Mouse (Mus musculus) cerebellum, adult 8-10 months (tissue): Measurements from ENCODE around the gene BC029722.

Experiments
- DNase-seq: peaks from one replicate; pipeline ENCODE4 v3.0.0; 2022

The BC029722 gene

DNA sequence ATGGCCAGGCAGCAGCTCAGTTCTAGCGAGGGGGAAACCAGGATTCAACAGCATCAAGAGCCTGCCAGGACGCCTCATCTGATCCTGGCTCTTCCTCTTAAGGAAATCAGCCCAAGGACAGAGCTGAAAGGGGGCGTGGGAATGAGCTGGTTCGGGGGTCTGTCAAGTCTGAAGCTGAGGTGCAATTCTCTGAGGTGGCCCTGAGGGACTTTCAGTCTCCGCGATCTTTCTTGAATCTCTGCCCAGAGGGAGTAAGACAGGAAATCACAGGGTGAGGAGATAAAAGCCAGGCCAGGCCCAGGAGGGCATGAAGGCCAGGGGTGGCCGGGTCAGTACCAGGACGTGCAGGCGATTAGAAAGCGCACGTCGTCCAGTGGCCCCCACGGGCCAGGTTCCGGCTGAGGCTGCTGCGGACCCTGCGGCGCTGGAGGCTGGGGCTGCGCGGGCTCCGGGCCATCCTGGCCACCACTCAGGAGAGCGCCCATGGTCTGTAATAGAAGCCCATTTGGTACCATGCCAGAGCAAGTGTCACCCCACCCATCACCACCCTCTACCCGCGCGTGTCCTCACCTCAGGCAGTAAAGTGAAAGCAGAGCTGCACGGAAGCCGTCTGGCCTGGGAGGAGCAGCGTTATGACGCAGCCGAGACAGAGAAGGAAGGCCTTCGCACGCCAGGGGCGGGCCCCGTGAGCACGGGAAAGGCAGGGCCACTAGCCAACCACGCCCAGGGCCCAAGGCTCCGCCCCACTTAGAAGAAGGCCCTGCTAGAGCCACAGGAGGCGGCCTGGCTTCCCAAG, 432 bp downstream of the BC029722 start:
- peak; percentile 93 for DNase-seq

DNA sequence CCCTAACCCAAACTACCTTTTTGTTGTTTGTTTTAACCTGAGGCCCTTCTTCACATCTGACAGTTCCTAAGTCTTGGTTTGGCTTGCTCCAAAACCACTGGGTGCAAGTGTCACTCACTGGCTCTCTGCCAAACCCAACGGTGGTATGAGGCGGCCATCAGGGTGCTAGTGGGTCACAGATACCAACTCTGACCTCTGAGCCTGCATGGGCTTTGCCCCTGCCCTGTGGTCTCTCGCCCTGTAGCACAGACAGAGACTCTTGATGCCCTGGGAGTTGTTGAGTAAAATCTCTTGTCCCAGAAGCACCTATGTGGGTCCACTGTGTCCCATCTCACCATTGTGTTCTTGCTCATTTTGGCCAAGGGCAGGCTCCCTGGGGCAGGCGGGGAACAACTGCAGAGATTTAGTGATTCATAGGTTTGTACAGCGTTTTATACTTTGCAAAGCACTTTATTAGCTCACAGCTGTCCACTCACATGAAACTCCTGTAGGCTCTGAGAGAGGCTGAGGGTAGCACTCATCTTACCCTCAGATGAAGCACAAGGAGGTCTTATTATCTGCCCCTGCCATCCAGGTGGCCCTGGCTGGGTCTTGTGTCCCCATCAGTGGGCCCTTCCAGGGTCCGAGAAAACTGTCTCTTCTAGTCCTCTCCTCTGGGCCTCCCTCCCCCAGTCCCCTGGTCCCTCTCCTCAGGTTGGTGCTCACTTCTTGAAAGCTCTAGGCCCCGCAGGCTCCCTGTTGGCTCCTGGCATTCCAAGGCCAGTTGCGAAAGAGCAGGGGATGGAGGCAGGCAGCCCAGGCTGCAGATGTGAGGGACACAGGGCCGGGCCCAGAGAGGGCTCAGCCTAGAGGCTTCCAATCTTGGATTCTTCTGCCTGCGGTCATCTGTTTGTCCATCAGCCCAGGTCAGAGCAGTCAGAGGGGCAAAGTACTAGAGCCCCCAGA, 1.7 kb downstream of the BC029722 start:
- peak; percentile 57 for DNase-seq

DNA sequence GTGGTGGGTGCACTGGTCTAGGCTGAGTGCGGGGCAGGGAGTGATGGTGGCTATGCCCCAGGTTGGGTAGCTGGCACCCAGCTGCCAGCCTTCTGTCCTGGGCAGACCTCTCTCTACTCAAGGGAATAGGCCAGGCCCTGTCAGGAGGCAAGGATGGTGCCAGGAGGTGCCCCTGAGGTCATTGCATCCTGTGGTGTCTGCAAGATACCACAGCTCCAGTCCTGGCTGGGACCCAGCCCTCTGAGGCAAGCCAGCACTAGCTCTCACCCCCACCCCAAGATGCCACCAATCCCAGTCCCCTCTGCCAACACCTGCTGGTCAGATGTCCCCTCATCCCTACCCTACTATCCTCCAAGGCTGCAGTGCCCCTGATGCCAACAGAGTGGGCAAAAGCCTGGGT, 3.0 kb downstream of the BC029722 start:
- DNase-seq = peak; percentile 65

DNA sequence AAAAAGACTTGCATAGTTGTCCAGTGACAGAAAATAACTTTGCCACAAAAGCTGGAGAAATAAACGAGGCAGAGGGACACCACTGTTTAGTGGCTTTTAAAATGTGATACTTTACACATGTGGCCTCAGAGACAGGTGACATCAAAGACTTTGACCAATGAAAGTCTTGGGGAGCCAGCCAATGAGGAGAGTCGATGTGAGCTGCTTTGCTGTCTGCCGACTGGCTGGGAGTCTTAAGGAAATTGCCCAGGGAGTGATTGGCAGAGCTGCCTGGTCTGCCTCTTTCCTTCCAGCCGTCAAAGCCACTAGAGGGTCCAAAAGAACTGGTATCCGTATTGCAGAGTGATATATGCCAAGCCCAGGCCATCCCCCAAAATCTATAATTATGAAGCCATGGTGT, 4.4 kb downstream of the BC029722 start:
- DNase-seq = peak; percentile 25

DNA sequence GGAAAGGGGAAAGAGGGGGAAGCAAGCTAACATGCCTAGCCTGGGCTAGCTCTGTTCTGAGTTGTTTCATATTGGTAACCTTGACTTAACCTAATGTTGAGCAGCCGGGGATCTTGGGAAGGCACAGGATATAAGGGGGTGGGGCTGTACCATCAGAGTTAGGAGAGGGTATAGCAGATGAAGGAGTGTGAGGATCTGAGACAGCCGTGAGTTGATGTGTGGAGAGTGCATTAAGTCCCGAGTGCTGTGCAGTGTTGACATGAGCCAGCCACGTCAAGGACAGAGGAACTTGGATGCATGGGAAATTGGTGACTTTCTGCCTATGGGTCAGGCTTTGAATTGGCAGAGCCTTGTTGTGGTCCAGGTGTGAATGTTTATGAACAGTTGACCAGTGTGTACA, 6.6 kb downstream of the BC029722 start:
- peak; percentile 36 for DNase-seq

DNA sequence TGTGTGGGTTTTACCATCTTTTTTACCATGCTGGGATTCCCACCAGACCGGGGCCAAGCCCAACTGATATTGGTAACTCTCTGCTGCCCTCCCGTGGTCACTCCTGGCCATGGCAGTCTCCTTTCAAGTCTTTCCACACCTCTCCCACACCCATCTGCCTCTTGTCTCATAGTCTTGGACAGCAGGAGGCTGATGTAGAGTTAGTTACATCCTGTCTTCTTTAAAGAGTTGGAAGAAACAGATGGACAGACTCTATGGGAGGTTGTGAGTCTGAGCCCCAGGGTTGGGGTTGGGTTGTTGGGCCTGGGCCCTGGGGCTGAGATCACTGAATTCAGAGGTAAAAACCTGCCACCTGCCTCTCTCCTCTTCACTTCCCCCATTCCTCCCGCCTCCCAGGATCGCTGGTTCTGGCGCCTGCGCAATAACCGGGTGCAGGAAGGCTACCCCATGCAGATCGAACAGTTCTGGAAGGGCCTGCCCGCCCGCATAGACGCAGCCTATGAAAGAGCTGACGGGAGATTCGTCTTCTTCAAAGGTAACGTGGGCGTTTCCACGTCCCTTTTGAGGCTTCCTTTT, 7.3 kb downstream of the BC029722 start:
- DNase-seq = peak; percentile 98

DNA sequence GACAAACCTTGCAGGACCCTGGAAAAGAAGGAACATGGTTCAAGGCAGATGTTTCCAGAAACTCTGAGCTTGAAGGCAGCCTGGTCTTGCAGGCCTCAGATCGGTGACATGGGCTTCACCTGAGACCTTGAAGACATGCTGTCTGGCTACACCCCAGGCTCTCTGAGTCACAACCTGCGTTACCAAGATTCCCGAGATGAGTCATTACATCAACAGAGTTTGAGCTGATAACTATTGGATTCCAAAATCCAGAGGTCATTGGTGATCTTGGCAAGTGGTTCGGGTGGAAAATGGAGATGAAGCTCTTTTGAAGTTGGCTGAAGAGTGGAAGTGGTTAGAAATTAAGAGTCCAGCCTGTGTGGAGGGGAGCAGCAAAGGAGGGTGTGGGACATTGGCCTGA, 9.6 kb downstream of the BC029722 start:
- DNase-seq = peak; percentile 31

DNA sequence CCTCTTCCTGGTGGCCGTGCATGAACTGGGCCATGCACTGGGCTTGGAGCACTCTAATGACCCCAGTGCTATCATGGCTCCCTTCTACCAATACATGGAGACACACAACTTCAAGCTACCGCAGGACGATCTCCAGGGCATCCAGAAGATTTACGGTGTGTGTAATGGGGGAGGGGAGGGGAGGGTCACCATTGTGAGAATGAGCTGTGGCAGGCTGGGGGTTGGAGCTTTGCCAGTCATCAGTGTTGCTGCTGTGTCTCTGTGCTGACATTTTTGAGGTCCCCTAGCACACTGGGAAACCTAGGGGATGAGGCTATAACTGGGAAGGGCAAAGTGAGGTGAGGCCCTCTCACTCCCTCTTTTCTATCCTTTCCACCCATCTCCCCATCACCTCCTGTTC, 11.8 kb downstream of the BC029722 start:
- no peak for DNase-seq

DNA sequence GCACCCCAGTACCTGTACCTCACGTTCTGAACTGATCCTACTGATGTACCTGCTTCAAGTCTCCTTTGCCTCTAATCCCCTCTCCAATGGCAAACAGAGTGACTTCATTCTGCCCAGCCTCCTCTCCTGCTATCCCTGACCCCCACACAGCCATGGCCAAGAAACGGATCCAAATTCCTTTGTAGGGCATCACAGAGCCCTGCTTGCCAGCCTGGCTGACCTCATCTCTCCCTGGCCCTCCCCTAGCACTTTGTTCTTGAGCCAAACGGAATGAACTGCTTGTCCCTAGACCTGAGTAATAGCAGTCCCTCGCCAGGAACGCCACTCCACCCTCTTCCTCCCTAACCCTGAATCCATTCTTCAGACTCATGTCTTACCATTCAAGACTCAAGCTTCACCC, 12.7 kb downstream of the BC029722 start:
- peak; percentile 88 for DNase-seq

DNA sequence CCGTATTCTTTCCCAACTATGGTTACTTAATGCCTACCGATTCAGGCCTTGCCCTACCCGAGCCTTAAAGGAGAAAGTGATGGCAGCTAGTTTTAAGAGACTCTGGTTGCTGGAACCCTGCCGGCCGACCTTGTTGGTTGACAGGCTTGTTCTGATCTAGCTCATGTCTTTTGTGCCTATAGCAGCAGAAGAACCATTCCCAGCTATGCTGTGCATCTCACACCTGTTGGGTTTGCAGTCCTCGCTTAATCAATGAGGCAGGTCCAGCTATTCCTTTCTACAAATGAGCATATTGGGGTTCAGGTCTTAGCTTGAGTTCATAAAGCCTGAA, 13.3 kb downstream of the BC029722 start:
- DNase-seq = peak; percentile 50

DNA sequence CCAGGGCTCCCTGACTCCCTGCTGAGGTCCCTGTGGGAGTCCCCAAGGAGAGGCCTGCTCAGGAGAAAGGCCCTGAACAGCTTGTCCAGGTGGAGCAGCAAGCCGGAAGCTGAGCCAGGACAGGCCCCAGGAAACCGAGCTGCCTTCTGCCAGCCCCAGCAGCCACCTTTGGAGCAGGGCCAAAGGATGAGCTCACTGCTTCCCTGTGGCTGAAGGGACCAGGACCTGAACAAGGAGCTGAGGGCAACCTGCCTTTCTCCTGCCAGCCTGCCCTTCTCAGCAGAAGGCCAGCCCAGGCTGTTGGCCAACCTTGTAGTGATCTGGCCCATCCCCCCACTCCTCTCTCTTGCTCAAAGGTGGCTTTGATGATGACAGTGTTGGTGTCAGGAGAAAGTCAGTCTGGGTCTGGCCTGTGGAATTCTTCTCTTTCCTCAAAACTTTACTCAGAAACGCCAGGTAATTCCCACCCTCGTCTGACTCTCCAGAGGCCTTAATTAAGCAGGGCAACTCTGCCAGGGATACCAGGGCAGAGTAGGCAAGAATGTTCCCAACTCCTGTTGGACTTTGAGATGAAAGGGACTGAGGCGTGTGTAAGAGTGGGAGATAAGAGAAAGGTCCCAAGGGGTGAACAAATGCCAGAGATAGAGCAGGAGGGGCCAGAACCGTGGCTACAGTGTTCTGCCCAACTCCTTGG, 13.8 kb downstream of the BC029722 start:
- peak; percentile 99 for DNase-seq

DNA sequence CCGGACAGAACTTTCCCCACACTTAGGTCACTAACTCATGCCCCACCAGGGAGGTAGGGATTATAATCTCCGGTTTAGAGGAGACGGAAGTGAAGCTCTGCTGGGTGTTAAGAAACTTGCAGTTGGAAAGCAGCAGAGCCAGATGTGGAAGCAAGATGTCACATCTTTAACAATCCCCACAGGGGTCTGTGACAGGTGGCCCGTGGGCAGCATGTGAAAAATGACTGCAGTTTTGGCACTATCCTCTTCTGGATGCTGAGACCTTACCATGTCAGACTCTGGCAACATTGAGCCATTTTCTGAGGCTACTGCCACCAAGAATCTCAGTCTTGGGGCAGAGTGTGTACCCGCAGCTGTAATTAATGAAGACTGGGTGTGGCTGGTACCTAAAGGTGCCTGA, 15.2 kb downstream of the BC029722 start:
- DNase-seq = no peak

DNA sequence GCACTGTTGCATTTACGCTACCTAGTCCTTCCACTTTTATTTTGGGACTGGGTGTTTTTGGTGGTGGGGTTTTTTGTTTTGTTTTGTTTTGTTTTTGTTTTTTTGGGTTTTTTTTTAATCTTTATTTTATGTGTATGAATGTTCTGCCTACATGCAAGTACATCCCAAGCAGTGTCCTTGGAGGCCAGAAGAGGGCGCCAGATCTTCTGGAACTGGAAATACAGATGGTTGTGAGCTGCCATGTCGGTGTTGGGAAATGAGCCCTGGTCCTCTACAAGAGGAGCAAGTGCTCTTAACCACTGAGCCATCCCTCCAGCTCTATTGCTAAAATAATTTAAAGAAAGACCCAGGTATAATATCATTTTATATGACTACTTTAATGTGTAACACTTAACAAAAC, 16.5 kb downstream of the BC029722 start:
- no peak for DNase-seq

DNA sequence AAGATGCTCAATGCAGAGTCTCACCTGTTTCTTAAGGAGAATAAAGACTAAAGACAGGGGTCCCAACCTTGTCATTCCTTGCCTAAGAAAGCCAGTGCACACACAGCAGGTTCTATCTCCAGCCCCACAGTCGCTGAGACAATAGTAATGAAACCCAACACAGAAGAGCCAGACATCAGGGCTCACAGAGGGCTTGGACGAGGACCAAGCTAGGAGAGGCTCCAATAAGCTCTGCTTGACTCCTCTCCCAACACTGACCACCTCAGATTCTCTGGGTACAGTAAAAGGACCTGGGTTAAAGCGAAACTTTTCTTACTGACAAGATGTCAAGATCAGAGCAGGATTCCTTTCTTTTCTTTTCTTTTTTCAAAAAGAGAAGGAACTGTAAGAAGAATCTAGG, 20.6 kb downstream of the BC029722 start:
- DNase-seq = no peak

DNA sequence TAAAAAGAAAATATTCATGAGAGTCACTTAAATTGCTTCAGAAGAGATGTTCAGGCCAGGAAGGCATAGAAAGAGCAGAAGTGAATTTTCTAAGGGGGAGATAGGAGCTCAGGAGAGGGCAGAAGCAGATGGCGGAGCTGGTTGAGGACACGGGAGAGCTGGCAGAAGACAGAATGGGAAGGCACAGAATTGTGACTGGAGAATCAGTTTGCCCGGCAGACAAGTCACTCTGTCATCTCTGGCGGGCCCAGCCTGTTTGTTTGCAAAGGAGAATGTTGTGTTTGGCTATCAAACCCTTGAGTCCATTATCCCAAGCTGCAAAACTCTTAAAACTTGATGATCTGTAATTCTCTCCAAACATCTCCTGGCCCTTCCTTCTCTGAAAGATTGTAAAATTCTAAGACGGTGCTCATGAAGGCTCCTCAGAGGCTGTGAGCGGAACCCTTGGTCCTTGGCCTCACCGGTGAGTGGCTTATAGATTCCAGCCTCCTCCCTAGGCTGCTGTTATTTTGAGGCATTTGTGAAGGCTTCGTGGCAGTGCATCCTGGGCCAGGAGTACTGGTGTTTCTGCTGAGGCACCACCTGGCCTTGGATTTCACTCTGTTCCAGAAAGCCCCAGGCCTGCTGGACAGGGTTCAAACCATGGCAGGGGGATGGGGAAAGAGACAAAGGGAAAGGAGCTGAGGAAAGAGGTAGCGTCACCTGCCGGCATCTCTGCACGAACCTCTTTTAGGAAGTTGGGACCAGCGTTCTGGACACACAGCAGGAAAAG, 24.4 kb downstream of the BC029722 start:
- DNase-seq = peak; percentile 98

DNA sequence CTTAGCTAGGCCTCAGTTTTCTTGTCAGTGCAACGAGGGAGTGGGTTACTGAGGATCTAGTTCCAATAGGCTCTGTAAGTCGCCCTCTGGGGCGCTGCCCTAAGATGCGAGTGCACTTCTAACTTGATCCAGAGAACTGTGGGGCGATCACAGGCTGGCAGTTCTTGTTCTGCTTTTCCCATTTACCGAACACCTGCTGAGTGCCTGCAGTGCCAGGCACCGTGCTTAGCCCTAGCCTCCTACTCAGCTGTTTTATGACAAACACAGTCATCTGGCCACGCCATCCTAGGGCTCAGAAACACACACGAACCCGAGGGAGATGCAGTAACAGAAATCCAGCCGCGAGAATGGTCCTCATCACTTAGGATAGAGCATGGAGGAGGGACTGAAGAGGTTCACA, 26.3 kb downstream of the BC029722 start:
- DNase-seq = no peak

DNA sequence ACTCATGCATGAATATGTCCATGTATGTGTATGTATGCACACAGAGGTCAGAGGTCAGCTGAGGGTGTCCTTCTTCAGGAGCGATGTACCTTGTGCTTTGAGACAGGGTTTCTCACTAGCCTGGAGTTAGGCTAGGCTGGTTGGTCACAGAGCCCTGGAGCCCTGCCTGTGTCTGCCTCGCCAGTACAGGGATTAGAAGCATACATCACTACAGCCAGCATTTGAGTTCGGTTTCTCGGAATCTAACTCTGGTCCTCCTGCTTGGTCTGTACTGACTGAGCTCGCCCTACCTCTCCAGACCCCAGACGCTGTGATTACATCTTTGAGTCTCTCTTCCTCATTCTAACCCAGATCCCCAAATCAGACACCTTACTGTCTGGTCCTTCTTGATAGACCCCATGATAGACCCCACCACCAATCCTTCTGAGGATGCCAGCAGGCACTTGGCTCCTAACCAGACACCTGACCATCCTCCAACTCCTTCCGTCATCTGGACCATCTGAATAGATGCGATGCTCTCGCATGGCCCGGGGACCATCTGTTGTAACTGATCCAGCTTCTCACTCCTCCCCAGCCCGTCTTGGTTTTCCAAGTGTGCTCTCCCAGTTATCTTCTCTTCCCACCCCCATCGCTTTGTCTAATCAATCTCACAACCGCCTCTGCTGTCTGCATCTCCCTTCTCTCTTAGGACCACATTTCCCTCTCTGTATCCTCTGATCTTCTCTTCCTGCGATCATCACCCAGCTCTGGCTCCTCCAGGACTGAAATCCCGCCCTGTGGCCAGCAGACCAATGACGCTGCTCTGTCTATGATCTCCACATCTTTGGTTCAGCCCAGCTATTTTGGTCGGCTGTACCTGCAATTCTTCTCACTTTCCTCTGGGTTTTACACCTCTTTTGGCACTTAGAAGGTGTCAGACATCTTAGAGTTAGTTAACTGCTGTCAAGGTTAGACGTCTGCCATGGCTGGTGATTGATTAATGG, 31.0 kb downstream of the BC029722 start:
- DNase-seq = peak; percentile 60

DNA sequence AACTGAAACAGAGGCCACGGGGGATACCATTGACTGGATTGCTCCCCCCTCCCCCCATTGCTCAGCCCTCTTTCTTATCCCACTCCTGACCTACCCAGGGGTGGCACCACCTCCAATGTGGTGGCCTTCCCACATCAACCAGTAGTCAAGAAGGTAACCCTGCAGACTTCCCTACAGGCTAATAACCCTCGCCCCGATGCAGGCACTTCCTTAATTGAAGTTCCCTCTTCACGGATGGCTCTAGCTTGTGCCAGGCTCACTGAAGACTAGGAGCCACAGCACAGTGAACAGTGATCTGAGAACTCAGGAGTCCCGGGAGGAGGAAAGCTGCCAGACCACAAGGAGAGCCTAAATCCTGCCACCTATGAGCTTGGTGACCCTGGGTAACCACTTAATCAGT, 32.3 kb downstream of the BC029722 start:
- no peak for DNase-seq

DNA sequence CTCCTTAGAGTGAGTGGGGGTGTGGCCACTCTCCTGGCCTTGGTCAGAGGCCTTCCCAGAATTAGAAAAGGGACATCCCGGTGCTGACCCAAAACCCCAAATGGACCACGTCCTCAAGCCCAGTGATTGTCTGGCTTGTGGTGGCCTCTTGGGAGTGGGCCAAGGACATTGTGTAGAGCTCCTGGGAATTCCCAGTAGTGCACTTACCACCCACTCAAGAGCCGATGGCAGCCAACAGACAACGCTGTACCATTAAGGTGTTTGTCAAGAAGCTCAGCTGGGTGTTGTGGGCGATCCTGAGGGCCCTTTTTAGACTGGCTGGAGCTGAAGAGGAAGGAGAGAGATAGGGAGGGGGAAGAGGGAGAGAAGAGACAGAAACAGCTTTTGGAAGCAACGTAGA, 34.7 kb downstream of the BC029722 start:
- DNase-seq = peak; percentile 57

DNA sequence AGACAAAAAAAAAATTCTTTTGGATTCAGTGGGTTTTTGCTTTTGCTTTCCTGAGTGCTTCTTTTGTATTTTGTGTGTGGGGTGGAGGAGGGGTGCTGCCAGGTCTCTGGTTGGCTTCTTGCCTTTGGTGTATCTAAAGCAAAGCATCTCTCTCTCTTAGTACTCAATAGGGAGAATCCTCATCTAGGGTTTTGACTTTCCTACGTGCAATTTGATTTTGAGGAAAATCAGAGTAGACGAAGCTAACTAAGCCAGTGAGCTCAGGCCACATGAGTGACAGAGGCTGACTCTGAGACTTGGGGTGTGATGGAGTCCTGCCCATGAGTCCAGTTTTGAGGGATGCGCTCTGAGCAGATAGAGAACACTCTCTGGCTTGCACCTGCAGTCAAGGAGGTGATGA, 39.7 kb downstream of the BC029722 start:
- DNase-seq = no peak

DNA sequence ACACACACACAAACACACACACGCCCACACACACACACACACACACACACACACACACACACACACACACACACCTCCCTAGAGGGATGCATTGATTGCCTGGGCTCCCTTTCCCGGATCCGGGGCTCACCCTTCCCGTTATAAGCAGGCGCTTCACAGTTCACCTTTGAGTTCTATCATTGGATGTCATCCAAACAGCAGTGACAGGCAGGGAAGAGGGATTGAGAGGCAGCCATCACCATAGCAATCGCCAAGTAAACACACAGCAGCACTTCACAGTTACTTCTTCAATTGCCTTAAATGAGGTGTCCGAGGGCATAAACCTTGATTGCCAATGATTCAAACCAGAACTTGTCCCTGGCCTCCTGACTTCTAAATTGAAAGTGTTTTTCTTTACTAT, 40.2 kb downstream of the BC029722 start:
- DNase-seq = peak; percentile 34
